Mouse (Mus musculus): Measurements from ENCODE around the gene Itga7. TPM values are rescaled to one million over a fixed set of nuclear protein-coding genes. Genes with fewer than 3 reads are reported as not detected.

The Itga7 gene
- 10 to 100 TPM; 10.4 to 15.0 TPM for polyA plus RNA-seq (2017; shearing (Covaris generic))

DNA sequence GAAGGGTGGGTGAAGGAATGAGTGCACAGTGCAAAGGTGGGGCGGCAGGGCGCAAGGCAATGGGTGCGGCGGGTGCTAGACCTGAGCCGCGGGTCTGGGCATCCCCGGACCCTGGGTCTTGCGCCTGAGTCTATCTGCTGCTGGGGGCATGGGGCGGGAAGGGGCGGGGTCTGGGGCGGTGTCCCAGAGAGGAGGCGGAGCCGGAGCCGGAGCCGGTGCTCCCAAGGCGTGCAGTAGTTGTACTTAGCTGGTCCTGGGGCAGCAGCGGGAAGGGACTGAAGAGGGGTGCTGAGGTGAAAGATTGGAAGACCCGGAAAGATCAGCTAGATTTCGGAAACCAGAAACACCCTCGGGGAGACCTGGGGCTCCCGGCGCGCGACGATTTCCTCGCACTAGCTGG is at the start of gene Itga7:
Gene Itga7, plus strand, starts transcription at position 245 of the 400 bp plus-strand sequence.

DNA sequence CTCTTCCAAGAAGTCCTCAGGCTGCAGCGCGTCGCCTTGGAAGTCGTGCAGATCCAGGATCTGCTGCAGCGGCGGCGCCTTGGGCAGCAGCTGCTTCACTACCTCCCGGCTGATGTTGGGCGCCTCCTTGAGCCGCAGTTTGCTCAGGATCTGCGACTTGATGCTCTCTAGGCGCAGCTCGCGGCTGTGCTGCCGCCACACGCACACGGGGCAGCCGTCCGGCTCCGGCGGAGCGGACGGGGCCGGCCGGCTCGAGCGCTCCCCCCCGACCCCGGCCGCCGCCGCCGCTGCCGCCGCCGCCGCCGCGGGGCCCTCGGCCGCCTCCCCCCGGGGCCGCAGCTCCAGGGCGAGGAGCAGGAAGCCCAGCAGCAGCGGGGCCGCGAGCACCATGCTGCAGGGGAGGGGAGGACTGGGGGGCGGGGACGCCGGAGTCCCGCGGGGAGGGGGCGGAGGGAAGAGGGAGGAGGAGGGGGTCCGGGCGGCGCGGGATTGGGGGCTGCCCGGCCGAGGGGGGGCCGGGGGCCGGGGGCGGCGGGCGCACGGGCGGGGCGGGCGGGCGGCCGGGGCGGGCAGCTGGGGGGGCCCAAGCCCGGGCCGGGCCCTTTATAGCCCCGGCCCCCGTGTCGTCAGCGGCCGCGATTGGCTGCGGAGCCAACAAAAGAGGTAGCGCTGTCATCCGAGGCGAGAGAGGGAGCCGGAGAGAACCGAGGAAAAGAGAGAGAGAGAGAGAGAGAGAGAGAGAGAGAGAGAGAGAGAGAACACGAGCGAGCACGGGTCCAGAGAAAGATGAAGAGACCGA is 42.1 kb upstream of the Itga7 start, which contains the start of gene Gdf11:
Gene Gdf11, minus strand, starts transcription at position 423 of the 799 bp plus-strand sequence.

DNA sequence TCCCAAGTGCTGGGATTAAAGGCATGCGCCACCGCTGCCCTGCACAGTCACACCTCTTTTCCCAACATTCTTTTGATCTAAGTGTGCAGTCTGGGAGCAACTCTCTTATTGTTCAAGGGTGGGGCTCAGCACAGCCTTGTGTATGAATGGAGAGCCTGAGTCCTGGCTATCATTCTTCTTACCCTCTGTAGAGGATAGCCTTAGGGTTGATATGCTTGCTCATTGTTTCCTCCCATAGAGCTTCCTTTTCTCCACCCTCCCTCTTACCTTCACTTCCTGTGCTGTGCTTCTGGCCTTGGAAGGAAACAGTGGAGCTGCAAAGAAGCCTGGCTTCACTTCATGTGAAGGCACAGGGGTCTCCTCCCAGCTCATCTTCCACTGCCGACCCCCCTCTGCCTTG is 32.9 kb upstream of the Itga7 start, which contains the start of gene Cd63:
Gene Cd63, plus strand, starts transcription at position 292 of the 400 bp plus-strand sequence.

DNA sequence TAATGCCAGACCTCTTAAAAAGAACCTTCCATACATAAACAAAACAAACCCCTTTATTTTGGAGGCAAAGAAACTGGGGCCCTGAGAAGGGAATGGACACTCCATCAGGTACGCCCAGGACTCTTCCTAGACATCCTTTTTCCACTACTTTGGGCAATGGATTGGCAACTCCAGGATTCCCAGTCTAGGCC is 10.9 kb upstream of the Itga7 start, which contains the start of gene Rdh5:
Gene Rdh5, minus strand, starts transcription at position 67 of the 191 bp plus-strand sequence.

DNA sequence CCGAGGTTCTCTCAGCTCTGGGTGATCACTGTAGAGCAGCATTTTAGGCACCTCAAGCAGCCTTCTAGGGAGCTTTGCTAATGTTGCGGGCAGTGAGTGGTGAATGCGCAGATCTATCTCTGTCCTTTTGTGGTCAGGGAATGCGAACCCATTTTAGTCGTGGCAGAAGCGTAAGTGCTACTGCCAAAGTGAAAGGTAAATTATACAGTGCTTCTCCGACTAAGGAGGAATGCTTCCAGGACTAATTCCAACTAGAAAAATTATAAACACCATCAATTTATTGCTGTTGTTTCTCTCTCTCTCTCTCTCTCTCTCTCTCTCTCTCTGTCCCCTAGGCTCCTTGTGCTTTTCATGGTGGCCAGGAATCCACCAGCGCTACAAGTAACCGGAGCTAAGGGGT is 9.7 kb upstream of the Itga7 start, which contains the start of gene Bloc1s1:
Gene Bloc1s1, minus strand, starts transcription at position 101 of the 400 bp plus-strand sequence.

DNA sequence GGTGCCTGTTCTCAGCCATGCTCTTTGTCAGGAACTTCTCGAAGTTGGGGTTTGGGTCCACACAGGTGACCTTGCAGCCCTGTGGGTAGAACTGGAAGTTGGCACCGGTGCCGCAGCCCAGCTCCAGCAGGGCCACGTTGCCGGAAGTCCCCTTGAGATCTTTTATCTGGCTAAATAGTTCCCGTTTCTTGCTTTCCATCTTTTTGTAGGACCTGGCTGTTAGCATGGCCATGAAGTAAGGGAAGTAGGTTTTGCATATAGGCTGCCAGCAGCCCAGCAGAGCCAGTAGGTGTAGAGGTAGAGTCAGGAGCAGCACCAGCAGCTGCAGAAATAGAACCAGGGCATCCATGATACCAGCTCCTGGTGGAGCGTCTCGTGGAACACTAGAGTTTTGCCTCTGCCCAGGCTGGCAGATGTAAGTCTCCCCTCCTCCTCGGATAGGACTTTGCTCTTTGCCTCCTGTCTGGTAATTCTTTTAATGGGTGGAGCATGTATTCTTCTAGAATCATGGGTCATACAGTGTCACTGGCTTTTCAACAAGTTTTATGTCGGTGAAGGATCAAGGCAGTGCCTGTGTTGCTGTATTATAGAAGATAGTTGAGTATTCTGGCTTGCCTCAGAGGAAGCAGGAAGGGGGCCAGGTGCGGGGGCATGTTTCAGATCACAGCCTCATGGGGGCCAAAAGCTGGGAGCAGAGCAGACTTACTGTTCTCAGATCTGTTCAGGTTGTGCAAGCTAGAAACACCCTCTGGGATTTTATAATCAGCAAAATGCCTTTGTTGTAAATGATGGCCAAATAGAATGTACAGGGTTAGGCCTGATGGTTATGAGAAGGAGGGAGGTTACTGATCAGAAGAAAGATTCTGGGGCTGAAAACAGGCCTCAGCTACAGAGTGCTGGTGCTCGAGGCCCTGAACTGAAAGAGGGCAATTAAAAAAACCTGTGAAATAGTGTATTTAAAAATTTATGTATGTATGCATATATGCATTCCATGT is 27.3 kb downstream of the Itga7 start, which contains the start of gene Mettl7b:
Gene Mettl7b, minus strand, starts transcription at position 399 of the 995 bp plus-strand sequence.

DNA sequence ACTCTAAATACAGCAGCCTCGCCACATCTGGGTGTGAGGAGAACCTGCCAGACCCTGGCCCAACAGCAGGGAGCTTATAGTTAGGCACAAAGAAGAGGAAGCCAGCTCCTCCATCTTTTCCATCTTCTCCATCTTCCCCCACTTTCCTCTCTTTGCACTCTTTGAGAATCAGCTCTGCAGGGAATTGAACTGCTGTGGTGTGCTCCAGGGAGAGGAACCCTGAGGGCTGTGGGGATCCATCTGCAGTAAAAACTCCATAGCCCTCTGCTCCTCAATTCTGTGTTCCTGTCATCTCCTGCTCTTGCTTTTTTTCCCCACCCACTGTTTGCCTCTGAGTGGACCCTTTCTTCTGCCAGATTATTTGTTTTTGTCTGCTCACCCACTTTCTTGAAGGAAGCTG is 55.5 kb downstream of the Itga7 start, which contains the start of gene Olfr9:
Gene Olfr9, plus strand, starts transcription at position 301 of the 400 bp plus-strand sequence.

Other genes with a start within 250 kb of the Itga7 start
- gene Rab5b, start 237.6 kb upstream of the Itga7 start, polyA plus RNA-seq (2017; shearing (Covaris generic)): 10 to 100 TPM; 36.9 to 40.5 TPM
- gene Pmel, start 229.6 kb upstream of the Itga7 start, polyA plus RNA-seq (2017; shearing (Covaris generic)): 1 to 10 TPM; 3.4 to 6.2 TPM
- gene Cdk2, start 228.8 kb upstream of the Itga7 start, polyA plus RNA-seq (2017; shearing (Covaris generic)): 10 to 100 TPM; 42.5 to 47.5 TPM
- 100 to 1,000 TPM; 586 to 621 TPM for gene Dgka, start 189.0 kb upstream of the Itga7 start, polyA plus RNA-seq (2017; shearing (Covaris generic))
- gene Pym1, start 185.9 kb upstream of the Itga7 start, polyA plus RNA-seq (2017; shearing (Covaris generic)): 10 to 100 TPM; 40.9 to 52.5 TPM
- under 1 TPM; 0.43 to 0.45 TPM for gene Mmp19, start 142.9 kb upstream of the Itga7 start, polyA plus RNA-seq (2017; shearing (Covaris generic))
- gene Dnajc14, start 129.8 kb upstream of the Itga7 start, polyA plus RNA-seq (2017; shearing (Covaris generic)): 10 to 100 TPM; 67.6 to 90.9 TPM
- gene Tmem198b, start 129.4 kb upstream of the Itga7 start, polyA plus RNA-seq (2017; shearing (Covaris generic)): 1 to 10 TPM; 2.8 to 4.2 TPM
- gene Sarnp, start 116.5 kb upstream of the Itga7 start, polyA plus RNA-seq (2017; shearing (Covaris generic)): 100 to 1,000 TPM; 141 to 143 TPM
- gene Ormdl2, start 112.2 kb upstream of the Itga7 start, polyA plus RNA-seq (2017; shearing (Covaris generic)): 10 to 100 TPM; 55.1 to 69.2 TPM
- gene Gdf11, start 42.1 kb upstream of the Itga7 start, polyA plus RNA-seq (2017; shearing (Covaris generic)): 1 to 10 TPM; 3.8 to 3.9 TPM
- 1 to 10 TPM; 2.9 to 7.2 TPM for gene Cd63, start 32.8 kb upstream of the Itga7 start, polyA plus RNA-seq (2017; shearing (Covaris generic))
- gene Rdh5, start 10.9 kb upstream of the Itga7 start, polyA plus RNA-seq (2017; shearing (Covaris generic)): 10 to 100 TPM in 1 of 2 experiments, 1 to 10 TPM in 1; 9.4 to 10.6 TPM
- 100 to 1,000 TPM; 211 to 212 TPM for gene Bloc1s1, start 9.8 kb upstream of the Itga7 start, polyA plus RNA-seq (2017; shearing (Covaris generic))
- under 1 TPM in 1 of 2 experiments, not detected in 1; 0.33 TPM for gene Mettl7b, start 27.2 kb downstream of the Itga7 start, polyA plus RNA-seq (2017; shearing (Covaris generic))
- gene Olfr9, start 55.6 kb downstream of the Itga7 start, polyA plus RNA-seq (2017; shearing (Covaris generic)): not detected
- not detected for gene Olfr763, start 77.0 kb downstream of the Itga7 start, polyA plus RNA-seq (2017; shearing (Covaris generic))
- under 1 TPM in 1 of 2 experiments, not detected in 1; 0.16 TPM for gene Olfr764-ps1, start 106.1 kb downstream of the Itga7 start, polyA plus RNA-seq (2017; shearing (Covaris generic))
- not detected for gene Olfr765, start 116.2 kb downstream of the Itga7 start, polyA plus RNA-seq (2017; shearing (Covaris generic))
- not detected for gene Olfr766-ps1, start 135.2 kb downstream of the Itga7 start, polyA plus RNA-seq (2017; shearing (Covaris generic))
- gene Olfr767, start 149.1 kb downstream of the Itga7 start, polyA plus RNA-seq (2017; shearing (Covaris generic)): under 1 TPM in 1 of 2 experiments, not detected in 1; 0.02 TPM
- not detected for gene Olfr768, start 165.6 kb downstream of the Itga7 start, polyA plus RNA-seq (2017; shearing (Covaris generic))
- gene Olfr769, start 184.0 kb downstream of the Itga7 start, polyA plus RNA-seq (2017; shearing (Covaris generic)): under 1 TPM in 1 of 2 experiments, not detected in 1; 0.11 TPM
- not detected for gene Olfr770, start 205.2 kb downstream of the Itga7 start, polyA plus RNA-seq (2017; shearing (Covaris generic))
- gene Olfr771, start 230.9 kb downstream of the Itga7 start, polyA plus RNA-seq (2017; shearing (Covaris generic)): not detected
- not detected for gene Olfr772, start 244.1 kb downstream of the Itga7 start, polyA plus RNA-seq (2017; shearing (Covaris generic))